Mouse (Mus musculus) neural tube, embryonic 15.5 days (tissue): ENCODE results near the gene Cyfip1. TPM values are rescaled to one million over a fixed set of nuclear protein-coding genes. Genes with fewer than 3 reads are reported as not detected.

Experiments used
- ATAC-seq: fragments of 200-750 bp; cut with Nextera tagmentation; 2 replicates; pipeline ENCODE4 v1.8.0; 2017; ENCODE audit warnings: mild to moderate bottlenecking, moderate TSS enrichment, moderate library complexity; ENCODE audit not compliant: low FRiP score
- H3K27ac ChIP-seq: fragments of 300-500 bp; sonication (generic); replicated peaks from 2 replicates; pipeline ENCODE4 v1.5.1; 2015; ENCODE audit warnings: mild to moderate bottlenecking, inconsistent platforms
- H3K27me3 ChIP-seq: fragments of 300-500 bp; sonication (generic); replicated peaks from 2 replicates; pipeline ENCODE4 v1.6.1; 2015; ENCODE audit warnings: inconsistent platforms
- H3K36me3 ChIP-seq: fragments of 300-500 bp; sonication (generic); 2 replicates; pipeline ENCODE4 v1.6.1; 2015; ENCODE audit warnings: inconsistent platforms
- H3K4me1 ChIP-seq: fragments of 300-500 bp; sonication (generic); 2 replicates; pipeline ENCODE4 v1.6.1; 2015; ENCODE audit warnings: inconsistent platforms
- H3K4me2 ChIP-seq: fragments of 300-500 bp; sonication (generic); 2 replicates; pipeline ENCODE4 v1.6.1; 2015; ENCODE audit warnings: inconsistent platforms, mild to moderate bottlenecking, moderate library complexity
- H3K4me3 ChIP-seq: fragments of 300-500 bp; sonication (generic); replicated peaks from 2 replicates; pipeline ENCODE4 v1.5.1; 2015; ENCODE audit warnings: mild to moderate bottlenecking, inconsistent platforms
- H3K9ac ChIP-seq: fragments of 300-500 bp; sonication (generic); replicated peaks from 2 replicates; pipeline ENCODE4 v1.6.1; 2015; ENCODE audit warnings: mild to moderate bottlenecking, inconsistent platforms
- H3K9me3 ChIP-seq: fragments of 300-500 bp; sonication (generic); replicated peaks from 2 replicates; pipeline ENCODE4 v1.6.1; 2016; ENCODE audit warnings: inconsistent platforms
- WGBS: fragments of 180-500 bp; shearing (Covaris S2); methylation state at CpG from one replicate; pipeline ENCODE4 v1.1.7; 2015; ENCODE audit warnings: mixed read lengths; 5-methylcytosine and 5-hydroxymethylcytosine counted together
- polyA plus RNA-seq: library from polyadenylated mRNA; unstranded; fragments of >200 nt; fragmentation: Nextera tagmentation; extraction: Ambion mirVana; gene quantifications from 2 replicates; pipeline ENCODE4 v1.2.1, GENCODE M21; 2015

The Cyfip1 gene
- polyA plus RNA-seq, 1 experiment from 2014 or later, result 39.0 TPM

GRCm38 (mm10) chr7:55957916-55958315 lies 116.4 kb downstream of the Cyfip1 start:
- H3K27me3 ChIP-seq, result no peaks in the 10 kb centered on the region
- H3K4me2 ChIP-seq, result no peak overlapping the region
- H3K36me3 ChIP-seq, result peaks cover 9% of the 10 kb centered on the region
- no peak overlapping the region for H3K27ac ChIP-seq
- H3K9me3 ChIP-seq, result no peaks in the 10 kb centered on the region
- H3K4me3 ChIP-seq, result no peak overlapping the region
- peaks cover 13% of the 10 kb centered on the region for H3K4me1 ChIP-seq
- H3K9ac ChIP-seq, result no peak overlapping the region
- WGBS, result 98% methylated on average over 4 of the region's 4 CpGs
- ATAC-seq, result no peak

GRCm38 (mm10) chr7:55959801-55960200 lies 118.3 kb downstream of the Cyfip1 start:
- H3K4me3 ChIP-seq, result no peak overlapping the region
- H3K4me2 ChIP-seq, result no peak overlapping the region
- H3K36me3 ChIP-seq, result 0 out of 2 replicates have a peak, but pooled peaks cover under 1% of the 10 kb centered on the region
- no peak for ATAC-seq
- WGBS, result 98% methylated on average over 3 of the region's 3 CpGs
- H3K27ac ChIP-seq, result no peak overlapping the region
- H3K27me3 ChIP-seq, result no peaks in the 10 kb centered on the region
- H3K9ac ChIP-seq, result no peak overlapping the region
- H3K9me3 ChIP-seq, result no peaks in the 10 kb centered on the region
- peaks cover 22% of the 10 kb centered on the region for H3K4me1 ChIP-seq

GRCm38 (mm10) chr7:55960506-55960905 lies 119.0 kb downstream of the Cyfip1 start:
- Histone ChIP-seq H3K9ac (no peak overlapping the region), H3K27me3 (no peaks in the 10 kb centered on the region), H3K4me2 (no peak overlapping the region), H3K9me3 (no peaks in the 10 kb centered on the region), H3K4me3 (no peak overlapping the region), H3K4me1 (peaks cover 22% of the 10 kb centered on the region), H3K36me3 (no peaks in the 10 kb centered on the region), H3K27ac (no peak overlapping the region)
- WGBS, result 98% methylated on average over 1 of the region's 1 CpGs
- no peak for ATAC-seq

- H3K27me3 ChIP-seq, result no peaks in the 10 kb centered on the region
- H3K9me3 ChIP-seq, result no peaks in the 10 kb centered on the region
- peak; percentile 97 for ATAC-seq
- peak within 1 kb of the TSS; percentile 74 for H3K4me2 ChIP-seq
- H3K36me3 ChIP-seq, result no peaks in the 10 kb centered on the region
- H3K9ac ChIP-seq, result peak within 1 kb of the TSS; percentile 85
- peak within 1 kb of the TSS; percentile 91 for H3K27ac ChIP-seq
- peak within 1 kb of the TSS; percentile 87 for H3K4me3 ChIP-seq
- under 1% methylated on average over 70 of the region's 70 CpGs for WGBS
- peaks cover 19% of the 10 kb centered on the region for H3K4me1 ChIP-seq
Measured at GRCm38 (mm10) chr7:55962004-55962908, 120.7 kb downstream of the Cyfip1 start, which contains the start of gene Nipa2. Nipa2 (minus strand) TSS chr7:55962476.

- no peaks in the 10 kb centered on the region for H3K36me3 ChIP-seq
- H3K4me2 ChIP-seq, result no peak overlapping the region
- no peak overlapping the region for H3K27ac ChIP-seq
- peaks cover 10% of the 10 kb centered on the region for H3K4me1 ChIP-seq
- no peaks in the 10 kb centered on the region for H3K9me3 ChIP-seq
- 31% methylated on average over 3 of the region's 3 CpGs for WGBS
- H3K27me3 ChIP-seq, result no peaks in the 10 kb centered on the region
- ATAC-seq, result no peak
- no peak overlapping the region for H3K9ac ChIP-seq
- no peak overlapping the region for H3K4me3 ChIP-seq
Measured at GRCm38 (mm10) chr7:55966866-55967460, 125.4 kb downstream of the Cyfip1 start.

- Histone ChIP-seq H3K27ac (no peak overlapping the region), H3K27me3 (no peaks in the 10 kb centered on the region), H3K4me2 (peak overlapping the region; percentile 43), H3K36me3 (no peaks in the 10 kb centered on the region), H3K9me3 (no peaks in the 10 kb centered on the region), H3K4me1 (peaks cover 4% of the 10 kb centered on the region), H3K9ac (no peak overlapping the region), H3K4me3 (peak overlapping the region; percentile 25)
- ATAC-seq, result no peak
- 44% methylated on average over 16 of the region's 16 CpGs for WGBS
Measured at GRCm38 (mm10) chr7:55968258-55968901, 126.8 kb downstream of the Cyfip1 start.

GRCm38 (mm10) chr7:55969415-55969814 lies 127.9 kb downstream of the Cyfip1 start:
- no peaks in the 10 kb centered on the region for H3K9me3 ChIP-seq
- no peak overlapping the region for H3K4me2 ChIP-seq
- WGBS, result 80% methylated on average over 1 of the region's 1 CpGs
- no peak overlapping the region for H3K4me3 ChIP-seq
- no peaks in the 10 kb centered on the region for H3K27me3 ChIP-seq
- H3K27ac ChIP-seq, result no peak overlapping the region
- no peaks in the 10 kb centered on the region for H3K4me1 ChIP-seq
- H3K9ac ChIP-seq, result no peak overlapping the region
- H3K36me3 ChIP-seq, result peaks cover 6% of the 10 kb centered on the region
- ATAC-seq, result no peak

- peaks cover 14% of the 10 kb centered on the region for H3K36me3 ChIP-seq
- H3K27me3 ChIP-seq, result no peaks in the 10 kb centered on the region
- H3K27ac ChIP-seq, result no peak overlapping the region
- WGBS, result 94% methylated on average over 2 of the region's 2 CpGs
- ATAC-seq, result no peak
- H3K4me1 ChIP-seq, result no peaks in the 10 kb centered on the region
- no peak overlapping the region for H3K4me2 ChIP-seq
- no peak overlapping the region for H3K4me3 ChIP-seq
- H3K9ac ChIP-seq, result no peak overlapping the region
- H3K9me3 ChIP-seq, result no peaks in the 10 kb centered on the region
Measured at GRCm38 (mm10) chr7:55974429-55974828, 132.9 kb downstream of the Cyfip1 start.

- Histone ChIP-seq H3K9ac (no peak overlapping the region), H3K27ac (no peak overlapping the region), H3K4me3 (no peak overlapping the region), H3K27me3 (no peaks in the 10 kb centered on the region), H3K9me3 (no peaks in the 10 kb centered on the region), H3K36me3 (peaks cover 36% of the 10 kb centered on the region), H3K4me1 (no peaks in the 10 kb centered on the region), H3K4me2 (no peak overlapping the region)
- 91% methylated on average over 2 of the region's 2 CpGs for WGBS
- no peak for ATAC-seq
Measured at GRCm38 (mm10) chr7:55981511-55981910, 140.0 kb downstream of the Cyfip1 start.
